Mouse (Mus musculus) mesoderm, embryonic 11.5 days (tissue): Measurements from ENCODE around the gene Ap1m2.
"Not testable (repeated sequence)": the region's sequence is repeated elsewhere in the genome, so short reads cannot be mapped to it uniquely, and the experiment has no call there.

Experiments used
- DNase-seq: peaks from one replicate; pipeline ENCODE4 v3.0.0-alpha.2; 2012; ENCODE audit warnings: low read depth, low spot score

The Ap1m2 gene

DNA sequence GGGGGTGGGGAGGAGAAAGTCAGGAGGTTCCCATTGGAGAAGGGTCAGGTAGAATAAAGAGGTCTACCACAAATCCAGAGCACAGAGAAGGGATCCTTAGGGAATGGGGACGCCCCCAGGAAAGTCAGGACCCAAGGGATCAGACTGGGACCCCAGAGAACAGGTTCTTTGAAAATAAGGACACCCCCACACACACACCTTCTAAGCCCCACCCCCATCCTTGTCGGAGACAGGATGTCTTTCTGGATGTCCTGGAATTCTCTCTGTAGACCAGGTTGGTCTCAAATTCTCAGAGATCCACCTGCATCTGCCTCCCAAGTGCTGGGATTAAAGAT lies 22.8 kb downstream of the Ap1m2 start:
- no peak for DNase-seq

DNA sequence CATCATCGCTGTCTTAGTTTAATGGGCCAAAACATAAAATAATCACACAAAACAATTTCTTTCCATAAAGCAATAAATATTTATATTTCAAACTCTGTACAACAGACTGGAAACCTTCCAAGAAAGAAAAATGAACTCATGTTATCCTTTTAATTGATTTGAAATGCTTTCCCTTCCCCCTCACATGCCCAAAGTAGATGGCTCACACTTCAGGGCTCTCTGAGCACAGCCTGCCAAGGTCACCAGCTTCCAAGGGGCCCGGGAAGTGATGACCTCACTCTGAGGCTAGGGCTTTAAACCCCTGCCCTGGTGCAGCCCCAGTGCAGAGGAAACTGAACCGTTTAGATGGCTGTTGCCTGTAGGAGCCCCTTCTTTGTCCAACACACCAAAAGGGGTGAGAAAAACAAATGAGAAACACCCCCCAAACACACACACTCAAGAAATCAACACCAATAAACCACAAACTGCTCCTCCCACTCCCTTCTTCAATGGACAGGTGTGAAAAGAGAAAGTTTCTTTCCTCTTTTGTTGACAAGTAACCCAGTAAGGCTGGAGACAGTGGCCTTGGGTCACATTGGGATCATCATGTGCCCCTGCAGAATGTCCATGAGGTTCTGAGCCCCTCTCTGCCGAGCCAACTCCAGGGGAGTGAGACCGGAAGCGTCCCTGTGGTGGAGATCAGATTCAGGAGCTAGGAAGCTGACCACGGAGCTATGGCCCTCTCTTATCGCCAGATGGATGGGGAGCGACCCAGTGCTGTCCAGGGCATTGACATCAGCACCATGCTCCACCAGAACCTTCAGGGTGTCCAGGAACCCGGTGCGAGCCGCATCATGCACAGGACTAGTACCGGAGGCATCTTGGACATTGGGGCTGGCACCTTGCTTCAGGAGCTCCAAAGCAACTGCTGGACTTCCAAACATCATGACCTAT lies 23.5 kb downstream of the Ap1m2 start:
- no peak for DNase-seq

DNA sequence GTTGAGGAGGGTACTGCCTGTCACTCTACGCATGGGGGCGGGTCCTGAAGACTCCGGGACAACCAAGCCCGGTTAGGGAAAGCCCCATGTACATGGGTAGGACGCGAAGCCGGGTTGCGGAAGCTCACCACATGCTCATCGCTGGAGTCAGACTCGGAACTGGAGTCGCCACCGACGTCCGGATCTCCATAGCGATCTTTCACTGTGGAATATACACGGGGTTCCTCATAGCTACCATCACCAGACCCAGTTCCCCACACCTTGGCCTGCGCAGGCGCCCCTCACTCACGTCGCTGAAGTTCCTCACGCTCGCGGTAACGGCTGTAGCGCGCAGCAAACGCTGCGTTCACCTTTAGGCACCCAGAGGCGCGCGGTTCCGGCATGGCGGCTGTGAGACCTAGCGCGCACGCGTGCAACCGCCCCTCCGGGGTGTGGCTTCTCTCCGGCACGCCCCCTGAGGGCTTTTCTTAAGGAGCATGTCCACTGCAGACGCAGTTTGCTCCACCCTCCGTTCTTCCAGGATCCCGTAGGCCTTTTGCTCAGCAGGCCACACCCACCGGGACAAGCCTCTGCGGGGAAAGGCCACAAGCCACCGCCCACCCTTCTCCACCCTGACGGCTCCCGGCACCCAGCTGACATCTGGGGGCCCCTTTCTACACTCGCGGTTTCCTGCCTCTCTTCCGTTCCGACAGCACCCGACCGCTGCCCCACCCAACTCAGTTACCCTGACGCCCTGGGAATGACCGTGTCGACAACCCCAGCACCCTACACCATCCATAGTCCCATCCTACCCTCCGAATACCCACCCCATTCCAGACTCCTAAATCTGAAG lies 24.4 kb downstream of the Ap1m2 start, which contains the start of gene Kri1:
Gene Kri1 (minus strand): TSS at position 399 of the 832 bp plus-strand sequence.
- DNase-seq = peak; percentile 98

DNA sequence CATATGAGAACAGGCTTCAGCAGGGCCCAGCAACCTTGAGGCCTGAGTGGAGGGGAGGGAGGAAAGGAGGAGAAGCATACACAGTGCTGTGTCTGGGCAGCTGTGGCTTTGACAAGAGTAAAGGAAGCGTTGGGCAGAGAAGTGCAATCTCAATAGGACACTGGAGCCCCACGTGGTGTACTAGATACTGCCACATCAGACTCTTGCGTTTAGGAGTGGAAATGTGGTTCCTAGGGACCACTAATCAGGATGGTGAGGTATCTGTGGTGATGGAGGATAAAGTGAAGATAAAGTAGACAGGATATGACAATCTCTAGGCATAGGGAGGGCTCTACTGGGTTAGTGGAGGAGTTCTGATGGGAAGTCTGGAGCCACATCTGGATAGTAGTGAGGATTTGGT lies 25.4 kb downstream of the Ap1m2 start:
- DNase-seq = no peak

DNA sequence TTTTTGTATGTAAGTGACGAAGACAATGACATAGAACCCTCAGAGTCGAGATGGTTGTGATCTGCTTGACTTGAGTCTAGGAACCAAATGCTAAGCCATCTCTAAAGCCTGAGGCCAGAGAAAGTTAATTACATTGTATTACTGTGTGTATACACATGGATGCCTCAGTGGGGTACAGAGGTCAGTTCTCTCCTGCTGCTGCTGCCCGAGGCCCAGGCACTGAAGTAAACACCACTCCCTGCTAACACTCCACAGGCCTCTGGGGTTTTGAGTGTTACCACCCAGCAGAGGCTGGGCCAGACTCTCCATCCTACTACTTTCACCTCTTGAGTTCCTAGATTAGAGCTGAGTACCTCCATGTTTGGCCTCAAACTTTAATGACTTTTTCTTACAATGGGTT lies 28.1 kb downstream of the Ap1m2 start:
- no peak for DNase-seq

DNA sequence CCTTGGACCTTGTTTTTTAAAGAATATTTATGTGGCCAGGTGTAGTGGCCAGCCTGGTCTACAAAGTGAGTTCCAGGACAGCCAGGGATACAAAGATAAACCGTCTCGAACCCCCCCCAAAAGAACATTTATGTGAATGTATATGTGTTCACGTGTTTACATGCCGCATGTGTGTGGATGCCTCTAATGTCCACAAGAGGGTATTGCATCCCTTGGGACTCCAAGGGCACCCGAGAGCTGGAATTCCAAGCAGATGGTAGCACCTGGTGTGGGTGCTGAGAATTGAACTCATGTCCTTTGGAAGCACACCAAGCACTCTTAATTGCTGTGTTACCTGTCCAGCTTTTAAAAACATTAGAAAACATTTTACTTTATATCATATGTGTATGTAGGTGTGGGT lies 28.5 kb downstream of the Ap1m2 start:
- DNase-seq = no peak

DNA sequence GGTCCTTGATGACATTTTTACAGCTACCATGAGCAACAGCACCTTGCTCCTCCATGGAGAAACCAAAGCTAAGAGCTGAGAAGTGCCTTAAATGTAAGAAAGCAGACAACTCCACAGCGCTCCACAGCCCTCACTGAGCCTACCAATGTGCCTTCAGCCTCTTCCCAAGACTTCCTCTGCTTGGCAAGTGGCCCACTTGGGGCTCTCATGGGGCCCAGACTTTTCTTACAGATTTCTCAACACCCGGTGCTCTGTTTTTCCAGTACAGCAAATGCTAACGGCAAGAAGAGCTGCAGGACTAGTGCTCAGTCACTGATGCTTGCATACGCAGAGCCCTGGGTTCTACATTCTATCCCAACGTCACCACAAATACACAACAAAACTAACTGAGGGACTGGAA lies 34.4 kb downstream of the Ap1m2 start:
- DNase-seq = no peak

DNA sequence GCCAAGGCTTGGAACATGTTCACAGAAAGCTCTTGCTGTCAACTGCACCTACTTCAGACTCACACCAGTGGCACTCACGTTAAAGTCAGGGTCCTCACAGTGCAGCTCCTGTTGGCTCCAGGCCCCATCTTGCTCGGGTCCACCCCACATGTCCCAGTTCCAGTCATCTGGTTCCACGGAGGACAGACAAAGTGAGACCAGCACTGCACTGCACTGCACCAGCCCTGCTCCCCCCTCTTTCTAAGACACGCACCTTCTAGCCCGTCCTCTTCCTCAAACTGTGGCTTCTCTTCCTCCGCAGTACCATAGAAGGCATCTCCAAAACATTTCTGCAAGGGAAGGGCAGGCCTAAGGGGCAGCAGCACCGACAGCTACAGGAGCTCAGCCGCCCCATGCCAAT lies 35.8 kb downstream of the Ap1m2 start:
- no peak for DNase-seq

DNA sequence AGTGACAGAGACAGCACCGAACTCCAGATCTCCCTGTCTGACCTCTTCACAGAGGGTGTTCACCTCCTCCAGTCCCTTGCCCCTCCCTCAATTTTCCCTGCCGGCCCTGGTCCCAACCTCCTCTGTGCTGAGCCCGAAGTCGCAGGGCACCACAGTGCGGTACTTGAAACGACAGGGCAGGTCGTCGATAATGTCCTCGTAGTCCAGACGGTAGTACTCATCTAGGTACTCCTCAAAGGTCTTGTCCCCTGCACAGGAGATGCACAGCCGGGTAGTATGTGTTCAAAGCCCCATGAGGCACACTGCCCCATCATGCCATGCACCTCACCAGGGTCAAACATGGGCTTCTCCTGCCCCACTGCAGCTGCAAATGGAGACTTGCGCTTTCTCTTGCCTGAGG lies 36.4 kb downstream of the Ap1m2 start:
- no peak for DNase-seq

DNA sequence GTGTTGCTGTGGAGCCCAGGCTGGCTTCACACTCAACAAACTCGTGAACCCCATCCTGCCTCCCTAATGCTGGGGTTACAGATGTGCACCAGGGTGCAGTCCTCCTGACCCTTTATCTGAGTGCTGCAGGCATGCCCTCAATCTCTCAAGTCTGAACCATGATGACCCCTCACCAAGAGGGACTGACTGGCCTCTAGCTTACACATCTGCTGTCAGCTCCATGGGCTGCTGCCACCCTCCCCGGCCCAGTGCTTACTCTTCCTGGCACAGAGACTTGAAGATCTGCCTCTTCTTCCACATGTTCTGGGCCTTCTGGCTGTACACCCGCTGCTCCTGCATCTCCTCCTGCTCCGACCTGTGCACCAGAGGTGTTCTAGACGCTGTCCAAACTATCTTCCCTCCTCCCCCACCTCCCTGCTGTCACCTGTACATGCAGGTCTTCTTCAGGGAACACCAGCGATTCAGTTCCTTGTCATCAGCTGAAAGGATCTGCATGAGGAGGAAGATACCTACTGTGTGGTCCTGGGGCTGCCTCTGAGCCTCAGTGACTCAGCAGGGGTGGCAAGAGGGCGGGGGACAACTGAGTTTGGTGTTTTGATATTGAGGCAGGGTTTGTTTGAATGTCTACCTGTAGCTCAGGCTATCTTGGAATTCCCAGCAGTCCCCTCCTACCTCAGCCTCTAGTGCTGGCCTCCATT lies 37.0 kb downstream of the Ap1m2 start:
- no peak for DNase-seq

DNA sequence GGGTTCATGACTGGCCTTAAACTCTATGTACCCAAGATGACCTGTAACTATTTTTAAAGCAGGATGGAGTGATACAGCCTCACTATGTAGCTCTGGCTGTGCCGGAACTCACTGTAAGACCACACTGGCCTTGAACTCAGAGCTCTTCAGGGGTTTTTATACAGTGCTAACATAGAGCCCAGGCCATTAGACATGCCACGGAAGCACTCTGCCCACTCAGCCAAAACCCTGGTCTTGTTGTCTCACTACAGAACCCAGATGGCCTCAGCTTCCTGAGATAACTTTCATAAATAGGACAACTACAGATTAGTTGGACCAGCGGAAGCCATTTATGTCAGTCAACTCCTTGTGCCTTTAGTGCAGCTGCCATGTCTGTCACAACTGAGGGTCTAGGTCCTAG lies 37.8 kb downstream of the Ap1m2 start:
- no peak for DNase-seq

DNA sequence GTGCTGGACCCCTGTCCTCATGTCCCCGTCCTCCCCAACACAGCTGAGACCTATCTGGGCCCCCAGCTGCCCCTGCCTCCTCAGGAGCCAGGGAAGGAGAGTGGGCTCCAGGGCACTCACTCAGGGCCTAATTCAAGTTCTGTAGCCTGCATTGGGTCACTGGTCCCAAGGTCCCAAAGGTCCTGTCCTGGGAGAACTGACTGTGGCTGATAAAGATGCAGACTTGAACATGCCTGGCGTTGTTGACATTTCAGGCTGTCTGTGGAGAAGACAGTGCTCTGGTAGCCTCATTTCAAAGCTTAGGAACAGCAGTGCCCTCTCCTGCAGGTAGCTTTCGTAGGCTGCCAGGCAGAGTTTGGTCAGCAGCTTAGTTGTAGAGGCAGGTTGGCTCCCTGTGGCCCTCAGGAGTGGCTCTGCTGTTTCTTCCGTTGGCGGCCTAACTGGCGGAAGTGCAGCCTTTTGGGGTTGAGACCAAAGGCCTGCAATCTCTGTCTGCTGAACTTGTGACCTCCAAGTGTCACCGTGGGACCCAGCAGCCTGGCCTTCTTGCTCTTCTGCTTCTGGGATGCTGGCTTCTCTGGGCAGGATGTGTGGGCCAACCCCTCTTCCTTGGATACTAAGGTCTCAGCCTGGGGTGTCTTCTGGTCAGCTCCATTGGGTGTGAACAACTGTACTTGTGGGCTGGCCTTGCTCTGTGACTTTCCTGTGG lies 38.5 kb downstream of the Ap1m2 start:
- no peak for DNase-seq

DNA sequence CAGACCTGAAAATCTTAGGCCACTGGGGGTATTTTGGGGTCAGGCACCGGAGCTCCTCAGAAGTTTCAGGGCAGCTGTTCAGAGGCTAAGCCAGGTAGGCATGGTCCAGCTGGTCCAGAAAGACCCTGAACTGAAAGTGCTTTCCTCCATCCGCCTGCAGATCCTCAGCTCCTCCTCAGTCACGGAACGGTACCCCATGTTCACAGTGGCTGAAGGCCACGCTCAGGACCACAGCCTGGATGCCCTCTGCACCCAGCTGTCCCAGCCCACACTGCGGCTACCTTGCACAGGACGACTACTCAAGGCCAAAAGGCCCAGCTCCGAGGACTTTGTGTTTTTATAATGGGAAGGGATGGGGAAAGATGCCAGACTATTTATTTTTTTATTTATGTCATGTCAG lies 39.0 kb downstream of the Ap1m2 start:
- DNase-seq = no peak

DNA sequence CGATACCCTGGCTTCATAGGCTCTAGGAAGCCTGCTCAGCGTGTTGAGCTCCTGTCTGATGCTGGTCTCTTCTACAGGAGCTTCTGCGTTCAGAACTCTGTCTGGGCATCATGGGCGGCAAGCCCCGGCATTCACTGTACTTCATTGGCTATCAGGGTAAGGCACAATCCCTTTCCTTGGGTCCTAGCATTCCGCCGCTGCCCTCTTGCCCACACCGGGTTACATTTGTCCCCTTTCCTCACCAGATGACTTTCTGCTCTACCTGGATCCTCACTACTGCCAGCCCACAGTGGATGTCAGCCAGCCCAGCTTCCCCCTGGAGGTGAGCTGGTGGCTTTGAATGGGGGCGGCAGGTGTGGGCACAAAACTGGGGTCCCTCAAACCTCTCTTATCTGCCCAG lies 39.7 kb downstream of the Ap1m2 start:
- no peak for DNase-seq

DNA sequence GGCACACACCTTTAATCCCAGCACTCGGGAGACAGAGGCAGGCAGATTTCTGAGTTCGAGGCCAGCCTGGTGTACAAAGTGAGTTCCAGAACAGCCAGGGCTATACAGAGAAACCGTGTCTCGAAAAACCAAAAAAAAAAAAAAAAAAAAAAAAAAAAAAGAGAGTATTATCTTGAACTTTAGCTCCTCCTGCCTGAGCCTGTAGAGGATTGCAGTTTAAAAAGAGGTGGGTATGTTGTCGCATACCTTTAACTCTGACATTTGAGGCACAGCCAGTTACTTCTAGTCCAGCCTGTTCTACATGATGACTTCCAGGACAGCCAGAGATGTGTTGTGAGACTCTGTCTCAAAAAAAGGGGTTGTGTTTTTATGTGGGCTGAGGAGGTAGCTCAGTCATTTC lies 42.5 kb downstream of the Ap1m2 start:
- not testable (repeated sequence) for DNase-seq

DNA sequence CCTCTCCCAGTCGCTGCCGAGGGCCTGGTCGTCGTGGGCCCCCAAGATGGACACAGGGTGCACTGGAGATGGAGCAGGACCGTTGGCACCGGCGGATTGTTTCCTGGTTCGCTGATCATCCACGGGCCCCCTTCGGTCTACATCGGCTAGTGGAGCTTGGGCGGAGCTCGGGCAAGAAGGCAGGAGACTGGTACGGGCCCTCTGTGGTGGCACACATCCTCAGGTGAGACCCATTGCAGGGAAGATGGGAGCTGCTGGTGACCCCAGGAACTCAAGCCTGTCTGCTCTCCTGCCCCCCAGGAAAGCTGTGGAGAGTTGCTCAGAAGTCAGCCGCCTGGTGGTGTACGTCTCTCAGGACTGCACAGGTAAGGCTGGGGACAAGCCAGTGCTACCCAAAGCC lies 43.8 kb downstream of the Ap1m2 start:
- no peak for DNase-seq

DNA sequence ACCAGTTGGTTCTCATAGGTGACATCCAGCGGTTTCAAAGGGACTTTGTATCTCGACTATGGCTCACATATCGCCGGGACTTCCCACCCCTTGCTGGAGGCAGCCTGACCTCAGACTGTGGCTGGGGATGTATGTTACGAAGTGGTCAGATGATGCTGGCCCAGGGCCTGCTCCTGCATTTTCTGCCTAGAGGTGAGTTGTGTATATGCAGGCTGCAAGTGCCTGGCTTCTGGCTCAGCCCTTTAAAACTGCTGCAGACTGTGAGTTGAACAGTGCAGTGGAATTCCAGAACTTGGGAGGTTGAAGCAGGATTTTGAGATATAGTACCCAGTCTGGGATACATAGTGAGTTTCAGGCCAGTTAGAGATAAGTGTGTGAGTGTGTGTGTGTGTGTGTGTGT lies 45.2 kb downstream of the Ap1m2 start:
- DNase-seq = no peak

DNA sequence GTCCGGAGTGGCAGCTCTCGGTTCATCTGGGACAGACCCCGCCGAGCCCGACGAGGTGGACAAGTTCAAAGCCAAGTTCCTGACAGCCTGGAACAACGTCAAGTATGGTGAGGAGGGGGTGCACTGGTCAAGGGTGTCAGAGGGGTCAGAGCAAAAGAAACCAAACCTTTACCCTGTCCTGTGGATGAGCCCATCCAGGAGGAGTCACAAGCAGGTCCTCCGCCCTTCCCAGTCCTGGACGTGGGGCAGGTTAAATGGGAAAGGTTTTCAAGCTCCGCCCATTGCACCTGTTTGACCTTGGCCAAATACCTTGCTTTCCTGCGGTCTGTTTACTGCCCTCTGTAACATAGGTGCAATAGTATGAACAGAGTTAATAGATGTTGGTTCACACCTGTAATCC lies 46.5 kb downstream of the Ap1m2 start:
- DNase-seq = no peak

DNA sequence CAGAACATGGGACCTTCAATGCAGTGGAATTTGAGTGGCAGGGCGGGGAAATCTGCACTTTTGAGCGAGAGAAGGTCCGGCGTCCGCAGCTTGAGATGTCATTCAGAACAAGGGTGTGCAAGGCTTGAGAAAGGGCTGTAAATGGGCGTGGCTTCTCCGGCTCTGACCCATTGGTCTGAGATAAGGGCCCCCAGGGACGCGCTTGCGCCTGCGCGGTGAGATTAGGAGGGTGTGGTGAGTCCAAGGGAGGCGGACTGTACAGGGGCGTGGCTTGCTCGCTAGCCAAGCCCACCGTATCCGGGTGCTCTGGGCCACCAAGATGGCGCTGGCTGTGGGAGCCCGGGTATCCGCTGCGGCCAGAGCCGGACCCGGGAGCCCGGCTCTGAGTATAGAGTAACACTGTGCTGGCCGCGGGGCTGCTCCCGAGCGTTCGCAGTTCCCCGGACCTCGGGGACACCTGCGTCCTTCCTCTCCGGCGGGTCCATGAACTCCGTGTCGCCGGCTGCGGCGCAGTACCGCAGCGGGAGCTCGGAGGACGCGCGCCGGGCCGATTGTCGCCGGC lies 47.1 kb downstream of the Ap1m2 start, which contains the start of gene Atg4d:
Gene Atg4d (plus strand): TSS at position 294 of the 562 bp plus-strand sequence.
- DNase-seq = peak; percentile 100

DNA sequence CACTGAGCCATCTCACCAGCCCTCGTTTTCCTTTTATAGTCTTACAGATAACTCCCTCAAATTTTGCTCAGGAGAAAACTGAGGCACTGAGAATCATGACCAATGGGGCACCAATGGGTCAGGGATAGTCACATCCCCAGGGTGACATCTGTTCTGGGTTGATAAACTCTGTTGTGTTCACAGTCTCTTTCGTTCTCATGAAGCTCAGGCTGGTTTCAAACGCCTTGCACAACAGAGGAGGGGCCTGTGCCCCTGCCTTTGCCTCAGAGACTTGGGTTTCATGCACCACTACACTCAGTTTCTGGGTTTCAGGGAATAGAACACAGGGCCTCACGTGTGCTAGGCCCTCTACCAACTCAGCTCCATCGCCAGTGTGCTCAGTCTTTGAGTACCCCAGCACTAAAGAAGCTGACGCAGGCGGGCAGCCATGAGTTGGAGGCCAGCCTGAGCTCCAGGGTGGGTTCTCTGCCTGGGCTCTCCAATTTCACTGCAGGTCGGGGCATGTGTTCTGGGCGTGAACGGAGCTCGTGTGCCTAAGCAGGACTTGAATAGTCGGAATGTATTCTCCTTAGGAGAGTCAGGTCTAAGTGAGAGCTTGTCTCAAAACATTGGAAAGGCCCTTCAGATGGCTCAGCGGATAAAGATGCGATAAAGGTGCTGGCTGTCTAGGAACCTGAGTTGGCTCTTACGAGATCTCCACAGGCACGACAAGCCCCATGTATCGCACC lies 47.7 kb downstream of the Ap1m2 start:
- no peak for DNase-seq
